Mouse (Mus musculus) heart, embryonic 11.5 days (tissue): ENCODE data around the gene Stam2. TPM values are rescaled to one million over a fixed set of nuclear protein-coding genes. Genes with fewer than 3 reads are reported as not detected.

Source experiments
- ATAC-seq: fragments of 200-750 bp; cut with Nextera tagmentation; replicated peaks from 2 replicates; pipeline ENCODE4 v1.8.0; 2017; ENCODE audit warnings: moderate library complexity; ENCODE audit not compliant: insufficient number of reproducible peaks, low FRiP score, low TSS enrichment
- H3K27ac ChIP-seq: fragments of 300-500 bp; sonication (generic); 2 replicates; pipeline ENCODE4 v1.5.1; 2014; ENCODE audit warnings: mild to moderate bottlenecking, low read depth, low read length
- H3K27me3 ChIP-seq: fragments of 300-500 bp; sonication (generic); 2 replicates; pipeline ENCODE4 v1.6.1; 2014; ENCODE audit warnings: mild to moderate bottlenecking, low read length, mixed read lengths; ENCODE audit not compliant: control insufficient read depth, insufficient read depth
- H3K36me3 ChIP-seq: fragments of 300-500 bp; sonication (generic); 2 replicates; pipeline ENCODE4 v1.6.1; 2014; ENCODE audit warnings: mild to moderate bottlenecking, low read length, moderate library complexity, mixed read lengths; ENCODE audit not compliant: control insufficient read depth, insufficient read depth
- H3K4me1 ChIP-seq: fragments of 300-500 bp; sonication (generic); 2 replicates; pipeline ENCODE4 v1.6.1; 2014; ENCODE audit warnings: low read length; ENCODE audit not compliant: control insufficient read depth, insufficient read depth
- H3K4me2 ChIP-seq: fragments of 300-500 bp; sonication (generic); 2 replicates; pipeline ENCODE4 v1.6.1; 2014; ENCODE audit warnings: mild to moderate bottlenecking, moderate library complexity
- H3K4me3 ChIP-seq: fragments of 300-500 bp; sonication (generic); 2 replicates; pipeline ENCODE4 v1.5.1; 2014; ENCODE audit warnings: low read depth, low read length
- H3K9ac ChIP-seq: fragments of 300-500 bp; sonication (generic); 2 replicates; pipeline ENCODE4 v1.6.1; 2014; ENCODE audit warnings: mild to moderate bottlenecking, low read depth, low read length, moderate library complexity
- H3K9me3 ChIP-seq: fragments of 300-500 bp; sonication (generic); replicated peaks from 2 replicates; pipeline ENCODE4 v1.6.1; 2016; ENCODE audit warnings: low read length; ENCODE audit not compliant: control insufficient read depth
- WGBS: fragments of 180-500 bp; shearing (Covaris S2); extraction: QIAGEN DNeasy Blood & Tissue Kit; methylation state at CpG from one replicate; pipeline ENCODE4 v1.1.7; 2014; ENCODE audit not compliant: insufficient replicate concordance; 5-methylcytosine and 5-hydroxymethylcytosine counted together
- polyA plus RNA-seq: library from polyadenylated mRNA; unstranded; fragments of >200 nt; fragmentation: Nextera tagmentation; extraction: Ambion mirVana; gene quantifications from 2 replicates; pipeline ENCODE4 v1.2.1, GENCODE M21; 2014

Gene Stam2
- polyA plus RNA-seq, 1 experiment from 2014 or later = 32.1 TPM

DNA sequence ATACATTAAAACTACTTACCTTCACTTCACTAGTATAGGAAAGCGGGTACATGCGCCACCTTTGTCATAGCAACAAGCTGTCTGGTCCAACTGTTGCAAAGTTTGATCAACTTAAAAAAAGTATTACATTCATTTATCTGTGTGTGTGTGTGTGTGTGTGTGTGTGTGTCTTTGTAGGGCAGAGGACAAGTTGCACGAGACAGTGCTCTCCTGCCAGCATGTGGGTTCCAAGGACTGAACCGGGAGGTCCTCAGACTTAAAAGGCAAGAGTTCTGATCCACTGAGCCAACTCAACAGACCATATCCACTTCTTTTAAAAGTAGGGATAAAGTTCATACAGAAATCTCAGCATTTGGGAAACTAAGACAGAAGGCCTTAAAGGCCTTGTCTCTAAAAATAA lies 28.0 kb downstream of the Stam2 start:
- Histone ChIP-seq H3K27me3 (no peaks in the 10 kb centered on the region), H3K4me2 (no peak overlapping the region), H3K27ac (no peak overlapping the region), H3K9me3 (no peaks in the 10 kb centered on the region), H3K9ac (no peak overlapping the region), H3K4me1 (no peaks in the 10 kb centered on the region), H3K36me3 (peaks cover 5% of the 10 kb centered on the region), H3K4me3 (no peak overlapping the region)
- 95% methylated on average over 4 of the region's 4 CpGs for WGBS
- ATAC-seq = no peak

DNA sequence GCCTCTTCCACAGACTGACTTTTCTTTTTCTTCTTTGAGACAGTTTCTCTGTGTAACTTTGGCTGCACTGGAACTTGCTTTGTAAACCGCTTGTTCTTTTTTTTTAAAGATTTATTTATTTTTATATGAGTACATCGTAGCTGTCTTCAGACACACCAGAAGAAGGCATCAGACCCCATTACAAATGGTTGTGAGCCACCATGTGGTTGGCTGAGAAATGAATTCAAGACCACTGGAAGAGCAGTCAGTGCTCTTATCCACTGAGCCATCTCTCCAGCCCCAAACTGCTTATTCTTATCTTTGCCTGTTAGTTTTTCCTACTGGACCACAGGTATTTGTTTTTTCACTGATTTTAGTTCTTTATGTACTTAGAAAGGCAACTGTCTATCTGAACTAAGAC lies 31.3 kb downstream of the Stam2 start:
- no peak overlapping the region for H3K27ac ChIP-seq
- no peak for ATAC-seq
- no peak overlapping the region for H3K4me2 ChIP-seq
- H3K4me1 ChIP-seq = no peaks in the 10 kb centered on the region
- 89% methylated on average over 2 of the region's 2 CpGs for WGBS
- H3K36me3 ChIP-seq = peaks cover 5% of the 10 kb centered on the region
- H3K4me3 ChIP-seq = no peak overlapping the region
- no peaks in the 10 kb centered on the region for H3K27me3 ChIP-seq
- H3K9me3 ChIP-seq = no peaks in the 10 kb centered on the region
- H3K9ac ChIP-seq = no peak overlapping the region

DNA sequence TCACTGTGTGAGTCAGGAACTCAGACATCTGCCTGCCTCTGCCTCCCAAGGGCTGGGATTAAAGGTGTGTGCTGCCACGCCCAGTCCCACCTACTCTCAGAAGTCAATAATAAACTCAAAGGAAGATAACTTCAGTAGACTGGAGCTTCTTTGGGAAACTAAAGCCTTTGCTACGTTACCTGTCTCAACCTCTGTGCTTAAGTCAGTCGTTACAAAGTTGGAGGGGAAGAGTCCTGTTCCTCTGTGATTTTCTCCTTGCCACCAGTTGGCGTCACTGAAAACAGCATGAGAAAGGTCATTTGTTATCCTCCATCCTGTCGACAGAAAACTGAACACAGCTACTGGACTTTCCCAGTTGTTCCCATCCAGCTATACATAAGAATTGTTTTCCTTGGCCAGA lies 32.7 kb downstream of the Stam2 start:
- peaks cover 5% of the 10 kb centered on the region for H3K36me3 ChIP-seq
- no peak overlapping the region for H3K4me3 ChIP-seq
- H3K9ac ChIP-seq = no peak overlapping the region
- H3K9me3 ChIP-seq = no peaks in the 10 kb centered on the region
- H3K4me1 ChIP-seq = no peaks in the 10 kb centered on the region
- no peak overlapping the region for H3K4me2 ChIP-seq
- H3K27me3 ChIP-seq = no peaks in the 10 kb centered on the region
- ATAC-seq = no peak
- WGBS = 86% methylated on average over 5 of the region's 5 CpGs
- no peak overlapping the region for H3K27ac ChIP-seq

DNA sequence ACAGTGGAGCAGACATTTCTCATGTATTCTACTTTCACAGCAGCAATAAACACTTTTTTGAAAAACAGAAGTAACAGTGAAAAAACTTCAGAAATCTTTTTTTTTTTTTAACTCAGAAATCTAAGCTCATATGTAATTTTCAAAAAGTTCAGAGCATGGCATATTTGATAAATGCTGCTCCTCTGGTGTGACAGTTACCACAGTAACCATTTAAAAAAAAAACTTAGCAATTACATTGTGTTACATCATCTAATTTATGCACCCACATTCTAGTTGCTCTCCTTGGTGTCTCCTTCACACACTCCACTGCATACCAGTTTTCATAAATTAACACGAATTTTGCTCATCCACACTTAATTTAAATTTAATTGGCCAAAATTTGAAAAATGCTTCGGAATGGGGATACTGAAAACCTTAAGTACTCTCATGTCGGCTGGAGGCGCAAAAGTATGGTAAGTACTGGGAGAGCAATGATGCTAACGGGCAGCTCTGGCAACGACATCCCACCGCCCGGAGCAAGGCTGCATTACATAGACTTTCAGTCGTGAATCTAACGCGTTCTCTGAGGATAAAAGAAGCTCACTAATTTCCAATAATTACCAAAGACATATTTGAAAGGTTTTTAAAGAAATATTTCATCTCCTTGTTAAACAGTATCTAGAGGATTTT lies 40.6 kb downstream of the Stam2 start:
- no peaks in the 10 kb centered on the region for H3K27me3 ChIP-seq
- H3K9me3 ChIP-seq = no peaks in the 10 kb centered on the region
- WGBS = 93% methylated on average over 11 of the region's 11 CpGs
- H3K4me1 ChIP-seq = no peaks in the 10 kb centered on the region
- H3K27ac ChIP-seq = no peak overlapping the region
- no peak for ATAC-seq
- H3K4me3 ChIP-seq = no peak overlapping the region
- H3K36me3 ChIP-seq = no peaks in the 10 kb centered on the region
- H3K4me2 ChIP-seq = no peak overlapping the region
- H3K9ac ChIP-seq = no peak overlapping the region

DNA sequence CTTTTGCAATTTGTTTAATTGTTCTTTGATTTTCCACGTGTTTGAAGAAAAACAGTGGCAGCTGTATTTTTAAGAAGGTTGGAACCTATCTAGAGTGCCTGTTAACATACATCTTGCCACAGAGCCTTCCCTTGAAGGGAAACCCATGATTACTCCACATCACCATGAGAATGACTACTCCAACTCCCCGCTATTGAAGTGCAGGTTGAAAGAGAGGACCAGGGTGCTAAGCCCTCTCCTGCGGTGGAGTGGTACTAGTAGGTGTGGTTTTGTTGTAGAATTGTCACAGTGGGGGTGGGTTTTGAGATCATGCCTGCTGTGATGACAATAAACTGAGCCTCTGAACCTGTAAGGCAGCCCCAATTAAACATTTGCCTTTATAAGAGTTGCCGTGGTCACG lies 41.7 kb downstream of the Stam2 start:
- Histone ChIP-seq H3K9me3 (no peaks in the 10 kb centered on the region), H3K27me3 (no peaks in the 10 kb centered on the region), H3K27ac (no peak overlapping the region), H3K4me3 (no peak overlapping the region), H3K9ac (no peak overlapping the region), H3K4me2 (no peak overlapping the region), H3K4me1 (no peaks in the 10 kb centered on the region), H3K36me3 (no peaks in the 10 kb centered on the region)
- no peak for ATAC-seq
- 73% methylated on average over 5 of the region's 5 CpGs for WGBS

DNA sequence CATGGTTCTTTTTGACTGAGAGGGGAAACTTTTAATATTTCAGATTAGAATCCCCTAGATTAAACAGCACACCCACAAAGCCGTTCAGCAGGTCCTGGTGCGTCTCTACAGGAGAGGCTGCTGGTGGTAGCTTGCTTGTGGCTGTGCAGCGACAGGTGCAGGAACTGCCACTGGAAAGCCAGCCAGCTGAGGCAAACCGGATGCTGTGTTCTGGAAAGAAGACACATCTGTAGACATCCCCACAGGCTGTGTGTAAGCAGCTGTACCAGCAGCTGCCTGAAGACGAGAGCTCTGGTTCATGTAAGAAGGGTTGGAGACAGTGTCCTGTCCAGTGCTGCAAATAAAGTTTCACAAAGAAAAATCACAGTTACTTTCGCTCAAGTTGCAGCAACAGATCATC lies 47.5 kb downstream of the Stam2 start:
- no peak for ATAC-seq
- Histone ChIP-seq H3K9me3 (no peaks in the 10 kb centered on the region), H3K27ac (no peak overlapping the region), H3K4me3 (no peak overlapping the region), H3K9ac (no peak overlapping the region), H3K4me1 (no peaks in the 10 kb centered on the region; the same call in 1 of the 2 replicates), H3K27me3 (no peaks in the 10 kb centered on the region), H3K4me2 (no peak overlapping the region), H3K36me3 (no peaks in the 10 kb centered on the region; the same call in 1 of the 2 replicates)
- WGBS = 84% methylated on average over 6 of the region's 6 CpGs

DNA sequence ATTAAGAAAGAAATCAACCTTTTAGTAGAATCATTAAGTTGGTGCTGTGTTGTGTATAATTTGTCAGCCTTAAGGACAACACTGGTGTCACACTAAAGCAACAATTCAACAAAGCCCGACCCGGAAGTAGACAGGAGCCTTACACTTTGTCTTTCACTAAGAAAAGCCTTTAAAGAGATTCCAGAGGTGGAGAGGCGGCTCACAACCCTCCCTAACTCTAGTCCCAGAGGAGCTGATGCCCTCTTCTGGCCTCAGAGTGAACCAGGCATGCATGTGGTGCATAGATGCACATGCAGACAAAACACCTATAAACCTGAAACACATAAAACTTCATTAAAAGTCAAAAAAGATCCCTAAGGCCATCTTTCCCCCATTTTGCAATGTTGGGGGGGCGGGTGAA lies 50.3 kb downstream of the Stam2 start:
- Histone ChIP-seq H3K9ac (no peak overlapping the region), H3K27ac (no peak overlapping the region), H3K4me1 (no peaks in the 10 kb centered on the region; the same call in 1 of the 2 replicates), H3K4me2 (no peak overlapping the region), H3K27me3 (no peaks in the 10 kb centered on the region), H3K36me3 (no peaks in the 10 kb centered on the region; the same call in 1 of the 2 replicates), H3K9me3 (no peaks in the 10 kb centered on the region), H3K4me3 (no peak overlapping the region)
- no peak for ATAC-seq
- 70% methylated on average over 4 of the region's 4 CpGs for WGBS

DNA sequence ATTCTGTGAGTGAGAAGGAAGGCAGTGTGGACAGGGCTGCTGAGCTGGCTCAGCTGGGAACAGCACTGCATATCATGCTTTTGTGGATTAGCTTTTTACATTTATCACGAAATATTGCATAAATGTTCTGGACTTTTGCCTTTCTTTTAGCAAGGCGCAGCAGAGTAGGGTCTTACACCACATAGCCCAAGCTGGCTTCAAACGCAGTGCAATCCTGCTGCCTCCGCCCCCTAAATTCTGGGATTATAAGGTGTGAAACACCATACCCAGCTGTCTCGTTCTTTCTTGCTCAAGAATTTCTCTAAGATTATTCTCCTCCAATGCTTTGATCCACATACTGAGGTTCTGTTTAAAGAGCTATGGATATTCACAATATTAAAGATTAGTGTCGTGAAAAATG lies 55.5 kb downstream of the Stam2 start:
- Histone ChIP-seq H3K9me3 (no peaks in the 10 kb centered on the region), H3K4me1 (no peaks in the 10 kb centered on the region), H3K4me3 (no peak overlapping the region), H3K27ac (no peak overlapping the region), H3K9ac (no peak overlapping the region), H3K36me3 (no peaks in the 10 kb centered on the region), H3K27me3 (no peaks in the 10 kb centered on the region), H3K4me2 (no peak overlapping the region)
- ATAC-seq = no peak
- WGBS = 75% methylated on average over 6 of the region's 6 CpGs

DNA sequence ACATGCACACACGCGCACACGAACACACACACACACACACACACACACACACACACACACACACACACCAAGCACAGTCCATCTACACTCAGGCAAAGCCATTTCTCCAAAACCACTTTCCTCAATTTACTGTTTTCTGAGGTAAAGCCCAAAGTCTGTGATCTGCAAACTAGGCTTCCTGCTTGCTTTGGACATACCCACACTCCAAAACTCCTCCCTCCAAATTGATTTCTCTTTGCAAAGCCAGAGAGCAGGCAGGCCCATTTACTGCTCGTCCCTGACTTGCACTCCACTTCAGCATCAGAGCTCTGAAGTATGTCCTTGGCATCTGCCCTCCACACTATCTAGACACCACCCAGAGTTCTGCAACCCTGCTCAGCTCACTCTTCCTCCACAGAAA lies 64.5 kb downstream of the Stam2 start:
- Histone ChIP-seq H3K36me3 (no peaks in the 10 kb centered on the region), H3K27ac (no peak overlapping the region), H3K9me3 (no peaks in the 10 kb centered on the region), H3K4me2 (no peak overlapping the region), H3K4me3 (no peak overlapping the region), H3K9ac (no peak overlapping the region), H3K27me3 (peaks cover 16% of the 10 kb centered on the region), H3K4me1 (no peaks in the 10 kb centered on the region; the same call in 1 of the 2 replicates)
- WGBS = 65% methylated on average over 4 of the region's 4 CpGs
- ATAC-seq = no peak
